Mouse (Mus musculus) ES-Bruce4 (cell line): ENCODE results near the gene Cenpb.

Experiments used
- CTCF ChIP-seq: IDR thresholded peaks from one replicate; pipeline ENCODE4 v1.8.1; 2011; ENCODE audit warnings: low read depth, low read length
- EP300 ChIP-seq: IDR thresholded peaks from 2 replicates; pipeline ENCODE4 v1.6.1; 2011; ENCODE audit warnings: low read depth, low read length; ENCODE audit not compliant: insufficient read depth

DNA sequence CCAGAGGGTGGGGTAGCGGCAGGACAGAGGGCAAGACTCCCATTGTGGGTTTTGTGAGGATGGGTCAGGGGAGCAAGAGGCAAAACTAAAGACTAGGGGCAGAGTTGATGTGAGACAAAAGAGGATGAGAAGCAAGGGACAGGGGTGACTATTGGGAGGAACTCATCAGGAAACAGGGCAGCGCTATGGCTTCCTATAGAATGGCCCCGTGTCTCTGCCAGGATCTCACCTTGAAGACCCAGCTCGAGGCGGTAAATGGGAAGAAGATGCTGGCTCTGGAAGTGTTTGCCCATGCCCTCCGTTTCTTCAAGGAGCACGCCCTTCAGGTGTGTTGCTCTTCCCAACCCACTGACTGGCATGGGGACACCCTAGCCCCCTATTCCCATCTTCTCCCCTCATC, 41.1 kb downstream of the Cenpb start:
- TF ChIP-seq EP300 (no peak), CTCF (no peak)
